Mouse (Mus musculus) hindbrain, embryonic 16.5 days (tissue): ENCODE results near the gene Pamr1. TPM values are rescaled to one million over a fixed set of nuclear protein-coding genes. Genes with fewer than 3 reads are reported as not detected.
A peak's percentile ranks its signal among the peaks of the same experiment; 100 is the strongest.

Experiments
- ATAC-seq: fragments of 200-750 bp; cut with Nextera tagmentation; 2 replicates; pipeline ENCODE4 v1.8.0; 2017; ENCODE audit warnings: moderate TSS enrichment, moderate library complexity
- H3K27ac ChIP-seq: fragments of 300-500 bp; sonication (generic); 2 replicates; pipeline ENCODE4 v1.5.1; 2014; ENCODE audit warnings: low read depth, mild to moderate bottlenecking, control low read depth, low read length, moderate library complexity
- H3K27me3 ChIP-seq: fragments of 300-500 bp; sonication (generic); replicated peaks from 2 replicates; pipeline ENCODE4 v1.6.1; 2014; ENCODE audit warnings: low read length; ENCODE audit not compliant: control insufficient read depth, insufficient read depth
- H3K36me3 ChIP-seq: fragments of 300-500 bp; sonication (generic); 2 replicates; pipeline ENCODE4 v1.6.1; 2014; ENCODE audit warnings: mild to moderate bottlenecking, low read length, moderate library complexity, mixed read lengths; ENCODE audit not compliant: control insufficient read depth, insufficient read depth
- H3K4me1 ChIP-seq: fragments of 300-500 bp; sonication (generic); 2 replicates; pipeline ENCODE4 v1.6.1; 2014; ENCODE audit warnings: low read depth, low read length; ENCODE audit not compliant: control insufficient read depth, insufficient read depth
- H3K4me2 ChIP-seq: fragments of 300-500 bp; sonication (generic); 2 replicates; pipeline ENCODE4 v1.6.1; 2014; ENCODE audit warnings: mild to moderate bottlenecking, low read length, control low read depth, moderate library complexity
- H3K4me3 ChIP-seq: fragments of 300-500 bp; sonication (generic); 2 replicates; pipeline ENCODE4 v1.5.1; 2014; ENCODE audit warnings: mild to moderate bottlenecking, low read length, control low read depth, moderate library complexity
- H3K9ac ChIP-seq: fragments of 300-500 bp; sonication (generic); 2 replicates; pipeline ENCODE4 v1.6.1; 2014; ENCODE audit warnings: low read depth, mild to moderate bottlenecking, control low read depth, low read length, moderate library complexity
- H3K9me3 ChIP-seq: fragments of 300-500 bp; sonication (generic); 2 replicates; pipeline ENCODE4 v1.6.1; 2014; ENCODE audit warnings: mild to moderate bottlenecking, low read length, moderate library complexity; ENCODE audit not compliant: control insufficient read depth
- WGBS: fragments of 180-500 bp; shearing (Covaris S2); extraction: QIAGEN DNeasy Blood & Tissue Kit; methylation state at CpG from one replicate; pipeline ENCODE4 v1.1.7; 2014; 5-methylcytosine and 5-hydroxymethylcytosine counted together
- polyA plus RNA-seq: library from polyadenylated mRNA; unstranded; fragments of >200 nt; fragmentation: Nextera tagmentation; extraction: Ambion mirVana; gene quantifications from 2 replicates; pipeline ENCODE4 v1.2.1, GENCODE M21; 2015

Pamr1 gene
- polyA plus RNA-seq, 1 experiment from 2014 or later = 12.4 TPM

DNA sequence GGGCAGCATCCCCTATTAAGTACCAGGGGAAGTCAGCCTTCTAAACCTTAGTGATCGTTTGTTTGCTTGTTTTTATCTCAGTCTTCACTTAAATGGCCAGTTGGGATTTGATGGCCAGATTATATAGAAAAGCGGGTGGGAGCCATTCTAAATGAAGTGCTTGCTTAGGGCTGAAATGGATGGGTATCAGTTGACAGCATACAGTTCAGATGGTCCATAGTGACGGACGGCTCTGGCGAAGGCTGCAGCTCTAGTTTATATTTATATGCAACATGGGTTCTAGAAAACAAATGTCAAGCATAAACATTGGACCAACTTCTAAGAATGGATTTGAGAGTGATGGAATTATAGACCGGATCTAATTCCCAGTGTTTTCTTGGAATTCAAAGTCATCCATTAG lies 118.2 kb downstream of the Pamr1 start:
- Histone ChIP-seq H3K4me2 (no peak overlapping the region), H3K9ac (no peak overlapping the region), H3K27me3 (no peaks in the 10 kb centered on the region), H3K4me3 (no peak overlapping the region), H3K9me3 (no peaks in the 10 kb centered on the region), H3K4me1 (peaks cover 6% of the 10 kb centered on the region), H3K27ac (no peak overlapping the region), H3K36me3 (no peaks in the 10 kb centered on the region)
- WGBS = 89% methylated on average over 6 of the region's 6 CpGs
- no peak for ATAC-seq

DNA sequence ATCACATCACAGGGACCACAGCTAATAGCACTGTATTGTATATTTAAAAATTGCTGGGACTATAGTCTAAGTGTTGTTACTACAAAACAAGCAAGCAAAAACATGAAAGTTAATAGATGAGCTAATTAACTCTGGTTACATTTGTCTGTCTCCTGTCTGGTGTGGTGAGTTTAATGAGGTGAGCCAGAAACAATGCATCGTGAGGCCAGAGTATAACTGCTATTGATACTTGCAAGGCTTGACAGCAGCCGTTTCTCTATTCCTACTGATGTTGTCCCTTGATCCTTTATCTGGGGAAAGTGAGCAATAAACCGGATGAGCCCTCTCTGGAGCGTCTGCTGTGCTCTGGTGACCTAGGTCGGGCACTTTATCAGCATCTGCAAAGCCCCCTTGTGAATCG lies 119.8 kb downstream of the Pamr1 start:
- no peak overlapping the region for H3K27ac ChIP-seq
- 48% methylated on average over 6 of the region's 6 CpGs for whole genome bisulfite sequencing

DNA sequence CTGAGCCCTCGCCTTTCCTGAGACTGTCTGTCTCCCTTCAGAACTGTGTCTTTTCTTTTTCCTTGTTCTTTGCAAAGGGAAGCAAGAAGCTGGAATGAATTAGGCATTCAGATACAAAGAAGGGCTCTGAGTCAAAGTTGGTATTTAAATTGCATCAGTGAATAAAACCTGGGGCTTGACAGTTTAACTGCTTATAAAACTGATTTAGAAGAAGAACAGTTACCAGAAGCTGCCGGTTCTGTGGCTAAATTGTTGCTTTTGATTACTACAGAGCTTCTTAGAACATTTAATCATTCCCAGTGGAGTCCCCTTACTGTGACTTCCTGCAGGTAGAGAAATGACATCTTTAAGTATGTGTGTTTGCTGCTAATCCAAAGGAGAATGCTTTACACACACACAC lies 124.8 kb downstream of the Pamr1 start:
- no peak overlapping the region for H3K4me2 ChIP-seq
- H3K27me3 ChIP-seq = no peaks in the 10 kb centered on the region
- H3K4me1 ChIP-seq = peaks cover 9% of the 10 kb centered on the region
- ATAC-seq = no peak
- 45% methylated on average over 2 of the region's 2 CpGs for WGBS
- H3K36me3 ChIP-seq = no peaks in the 10 kb centered on the region
- H3K9me3 ChIP-seq = no peaks in the 10 kb centered on the region
- H3K27ac ChIP-seq = peak overlapping the region; percentile 44; the same call in 1 of the 2 replicates
- no peak overlapping the region for H3K9ac ChIP-seq
- H3K4me3 ChIP-seq = no peak overlapping the region

More for the DNA sequence above, 119.8 kb downstream of the Pamr1 start:
- Histone ChIP-seq H3K9me3 (no peaks in the 10 kb centered on the region), H3K27me3 (no peaks in the 10 kb centered on the region), H3K9ac (no peak overlapping the region), H3K36me3 (no peaks in the 10 kb centered on the region), H3K4me1 (peaks cover 5% of the 10 kb centered on the region), H3K4me2 (no peak overlapping the region), H3K4me3 (no peak overlapping the region)
- no peak for ATAC-seq

DNA sequence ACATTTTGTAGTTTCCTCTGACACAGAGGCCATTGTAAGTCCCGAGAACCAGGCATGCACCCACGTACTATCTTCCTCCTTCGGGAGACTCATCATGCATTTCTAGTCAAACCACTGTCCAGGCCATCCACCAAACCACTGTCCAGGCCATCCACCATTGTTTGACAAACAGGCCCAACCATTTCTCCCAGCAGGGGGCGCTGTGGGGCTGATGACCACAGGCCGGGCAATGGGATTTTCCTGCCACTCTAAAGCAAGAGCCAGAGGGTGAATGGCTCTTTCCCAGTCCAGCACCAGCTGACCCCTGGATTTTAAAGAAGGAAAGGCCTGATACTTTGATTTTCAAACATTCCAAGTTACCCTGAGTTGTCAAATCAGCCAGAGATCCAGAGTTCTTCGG lies 125.5 kb downstream of the Pamr1 start:
- no peak overlapping the region for H3K4me3 ChIP-seq
- H3K9ac ChIP-seq = no peak overlapping the region
- peak overlapping the region; percentile 18; the same call in 1 of the 2 replicates for H3K27ac ChIP-seq
- peaks cover 9% of the 10 kb centered on the region for H3K4me1 ChIP-seq
- no peaks in the 10 kb centered on the region for H3K36me3 ChIP-seq
- no peak for ATAC-seq
- no peaks in the 10 kb centered on the region for H3K27me3 ChIP-seq
- H3K9me3 ChIP-seq = no peaks in the 10 kb centered on the region
- no peak overlapping the region for H3K4me2 ChIP-seq
- WGBS = 64% methylated on average over 6 of the region's 6 CpGs

DNA sequence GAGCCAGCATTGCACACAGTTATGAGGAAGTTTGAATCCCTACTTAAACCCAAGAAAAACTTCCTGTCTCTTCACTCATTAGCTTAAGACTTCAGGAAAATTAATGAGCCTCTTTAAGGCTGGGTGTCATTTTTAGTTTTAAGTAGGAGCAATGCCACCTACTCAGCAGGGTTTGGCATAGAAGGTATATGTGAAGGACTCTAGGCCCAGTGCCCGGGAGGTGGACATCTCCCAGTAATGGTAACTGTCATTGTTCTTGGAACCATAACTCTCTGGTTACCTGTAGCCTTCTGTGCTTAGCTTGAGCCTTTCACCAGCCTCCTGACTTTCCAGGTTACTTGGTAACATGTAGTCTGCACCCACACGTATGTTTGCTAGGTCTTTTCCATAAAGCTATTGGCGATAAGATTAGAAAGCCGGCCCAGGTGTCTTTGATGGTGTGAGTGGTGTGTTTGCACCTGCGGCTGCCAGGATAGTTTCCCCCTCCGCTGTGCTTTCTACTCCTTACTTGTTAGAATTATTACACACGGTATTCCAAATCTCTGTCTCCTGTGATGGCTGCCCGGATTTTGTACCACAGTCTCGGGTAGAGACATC lies 127.0 kb downstream of the Pamr1 start:
- WGBS = 94% methylated on average over 9 of the region's 9 CpGs
- H3K9ac ChIP-seq = no peak overlapping the region
- H3K4me3 ChIP-seq = no peak overlapping the region
- H3K4me1 ChIP-seq = peaks cover 9% of the 10 kb centered on the region
- H3K4me2 ChIP-seq = no peak overlapping the region
- H3K27ac ChIP-seq = no peak overlapping the region
- H3K36me3 ChIP-seq = no peaks in the 10 kb centered on the region
- no peaks in the 10 kb centered on the region for H3K9me3 ChIP-seq
- no peak for ATAC-seq
- H3K27me3 ChIP-seq = no peaks in the 10 kb centered on the region

DNA sequence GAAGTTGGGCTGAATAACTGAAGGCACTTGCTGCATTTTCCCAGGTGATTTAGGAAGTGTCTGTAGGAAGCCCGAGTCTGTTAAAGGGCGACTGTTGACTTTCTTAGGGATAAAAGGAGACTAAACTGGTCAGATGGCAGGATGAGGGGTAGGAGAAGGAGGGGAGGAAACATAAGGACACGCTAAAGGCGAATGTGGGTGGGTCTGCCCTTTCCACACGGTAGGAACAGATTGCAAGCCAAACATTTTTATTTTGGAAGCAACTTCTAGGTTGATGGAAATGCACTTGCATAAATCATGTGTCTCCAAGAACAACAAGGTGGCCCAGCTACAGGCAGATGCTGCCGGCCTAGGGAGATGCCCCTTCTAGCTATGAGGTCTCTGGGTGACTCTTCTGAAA lies 127.6 kb downstream of the Pamr1 start:
- 82% methylated on average over 6 of the region's 6 CpGs for WGBS
- Histone ChIP-seq H3K36me3 (no peaks in the 10 kb centered on the region), H3K4me1 (peaks cover 9% of the 10 kb centered on the region), H3K4me3 (no peak overlapping the region), H3K9ac (no peak overlapping the region), H3K27ac (no peak overlapping the region), H3K27me3 (no peaks in the 10 kb centered on the region), H3K4me2 (no peak overlapping the region), H3K9me3 (no peaks in the 10 kb centered on the region)
- ATAC-seq = no peak

DNA sequence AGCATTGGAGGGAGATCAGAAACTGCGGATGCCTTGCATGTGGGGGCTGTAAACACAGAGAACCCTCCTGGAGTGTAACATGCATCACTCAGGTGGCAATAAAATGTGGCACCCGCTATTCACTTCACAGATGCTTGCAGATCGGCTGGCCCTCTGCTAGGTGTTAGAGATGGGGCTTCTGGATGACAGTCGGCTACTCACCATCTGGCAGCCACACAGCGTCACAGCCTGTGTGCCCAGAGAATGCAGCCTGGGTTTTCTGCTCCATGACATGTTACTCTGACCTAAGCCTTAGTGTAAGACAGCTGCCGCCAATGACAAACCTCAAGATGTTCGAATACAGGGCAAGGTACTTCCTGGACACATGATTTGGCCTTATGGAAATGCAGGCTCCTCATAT lies 131.5 kb downstream of the Pamr1 start:
- H3K36me3 ChIP-seq = no peaks in the 10 kb centered on the region
- H3K9ac ChIP-seq = no peak overlapping the region
- H3K4me1 ChIP-seq = peaks cover 12% of the 10 kb centered on the region
- H3K9me3 ChIP-seq = no peaks in the 10 kb centered on the region
- H3K4me2 ChIP-seq = no peak overlapping the region
- 70% methylated on average over 7 of the region's 7 CpGs for WGBS
- no peak overlapping the region for H3K4me3 ChIP-seq
- H3K27me3 ChIP-seq = no peaks in the 10 kb centered on the region
- ATAC-seq = no peak; the same call in 1 of the 2 replicates
- no peak overlapping the region for H3K27ac ChIP-seq

DNA sequence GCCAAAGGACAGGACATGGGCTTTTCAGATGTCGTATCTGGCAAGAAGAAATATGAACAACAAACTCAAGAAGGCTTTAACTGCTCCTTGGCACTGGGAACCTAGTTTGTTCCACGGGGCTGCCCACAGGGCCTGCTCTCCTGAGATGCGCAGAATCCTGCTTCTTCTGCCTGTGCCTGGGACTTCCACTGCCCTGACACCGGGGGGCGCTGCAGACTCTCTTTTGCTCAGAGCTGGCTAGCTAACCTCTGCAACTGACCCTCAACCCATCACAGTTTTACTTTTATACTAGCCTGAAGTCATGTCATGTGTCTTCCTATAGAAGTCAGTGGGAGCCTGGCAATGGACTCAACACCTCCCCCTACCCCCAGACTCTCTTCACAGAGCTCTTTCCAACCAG lies 132.4 kb downstream of the Pamr1 start:
- H3K9me3 ChIP-seq = no peaks in the 10 kb centered on the region
- no peak overlapping the region for H3K4me3 ChIP-seq
- no peak overlapping the region for H3K4me2 ChIP-seq
- WGBS = 45% methylated on average over 5 of the region's 5 CpGs
- H3K4me1 ChIP-seq = peaks cover 12% of the 10 kb centered on the region
- H3K27ac ChIP-seq = no peak overlapping the region
- H3K27me3 ChIP-seq = no peaks in the 10 kb centered on the region
- no peaks in the 10 kb centered on the region for H3K36me3 ChIP-seq
- ATAC-seq = no peak
- H3K9ac ChIP-seq = no peak overlapping the region

DNA sequence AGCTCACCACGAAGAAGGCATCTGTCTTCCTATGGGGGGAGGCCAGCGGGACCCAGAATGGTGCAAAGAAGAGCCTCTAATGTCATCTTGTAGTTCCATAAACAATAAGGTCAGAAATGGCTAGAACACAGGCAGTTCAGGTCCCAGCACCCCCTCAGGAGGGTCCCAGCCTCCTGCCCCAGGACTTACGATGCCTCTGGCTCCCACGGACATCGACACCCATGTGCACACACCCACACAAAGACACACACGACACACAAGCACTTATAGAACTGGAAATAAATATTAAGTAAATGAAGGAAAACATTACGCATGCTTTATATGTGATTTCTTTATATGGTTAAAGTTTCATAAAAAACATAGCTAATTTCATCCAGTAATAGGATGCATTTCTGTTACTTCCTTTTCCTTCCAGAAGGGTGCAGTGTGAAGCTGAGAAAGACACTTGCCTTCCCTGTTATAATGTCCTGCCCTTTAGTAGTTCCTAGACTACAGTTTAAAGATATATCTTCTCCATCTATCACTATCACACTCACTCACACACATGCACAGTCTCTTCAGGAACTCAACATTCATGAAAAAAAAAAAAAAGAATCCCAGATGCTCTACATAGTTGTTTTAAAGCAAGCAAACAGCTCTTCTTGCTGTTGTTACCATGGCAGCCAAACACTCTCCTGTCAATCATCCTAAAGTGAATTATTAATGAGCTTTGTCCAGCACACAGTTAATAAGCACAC lies 135.7 kb downstream of the Pamr1 start:
- Histone ChIP-seq H3K36me3 (no peaks in the 10 kb centered on the region), H3K27me3 (no peaks in the 10 kb centered on the region), H3K9ac (no peak overlapping the region), H3K9me3 (no peaks in the 10 kb centered on the region), H3K4me3 (no peak overlapping the region), H3K27ac (peak overlapping the region; percentile 12; the same call in 1 of the 2 replicates), H3K4me2 (peak overlapping the region; percentile 42), H3K4me1 (peaks cover 12% of the 10 kb centered on the region)
- peak; percentile 68 for ATAC-seq
- WGBS = 80% methylated on average over 7 of the region's 7 CpGs
